Mouse (Mus musculus) myocyte (in vitro differentiated cells): ENCODE measurements at regions not wholly inside any gene's neighbourhood (a gene's known extent, or its start where the extent isn't known, plus 50 kb on each side); places are given as distances from the start of the nearest gene placed in this dataset.

Source experiments
- H3K27me3 ChIP-seq: one replicate; pipeline ENCODE4 v1.6.1; 2011; ENCODE audit not compliant: control insufficient read depth, insufficient read depth, insufficient read length
- H3K36me3 ChIP-seq: one replicate; pipeline ENCODE4 v1.6.1; 2011; ENCODE audit not compliant: control insufficient read depth, insufficient read depth
- H3K4me2 ChIP-seq: one replicate; pipeline ENCODE4 v1.6.1; 2011; ENCODE audit warnings: low read depth, control low read depth
- H3K4me3 ChIP-seq: one replicate; pipeline ENCODE4 v1.5.1; 2011; ENCODE audit warnings: mild to moderate bottlenecking, control low read depth, moderate library complexity
- H3K79me2 ChIP-seq: one replicate; pipeline ENCODE4 v1.6.1; 2011; ENCODE audit not compliant: control insufficient read depth, insufficient read depth
- H3ac ChIP-seq: one replicate; pipeline ENCODE4 v1.6.1; 2011; ENCODE audit not compliant: control insufficient read depth, insufficient read length
- CEBPB ChIP-seq: IDR thresholded peaks from 2 replicates; pipeline ENCODE4 v1.6.1; 2011; ENCODE audit warnings: mild to moderate bottlenecking, moderate library complexity; ENCODE audit not compliant: poor library complexity, insufficient read depth, severe bottlenecking
- E2F4 ChIP-seq: IDR thresholded peaks from one replicate; pipeline ENCODE4 v1.6.1; 2011; ENCODE audit warnings: mild to moderate bottlenecking, control low read depth, moderate library complexity; ENCODE audit not compliant: insufficient read depth
- MAX ChIP-seq: IDR thresholded peaks from one replicate; pipeline ENCODE4 v1.6.1; 2011; ENCODE audit warnings: low read depth, mild to moderate bottlenecking, control low read depth
- MYOD1 ChIP-seq, 3 experiments: IDR thresholded peaks; one replicate each; pipeline ENCODE4 v1.6.1; 2011; ENCODE audit warnings: control low read depth in 2 of 3, low read depth in 2 of 3, mild to moderate bottlenecking in 2 of 3, moderate library complexity in 1 of 3; ENCODE audit not compliant: insufficient read length in 2 of 3, control insufficient read depth in 1 of 3
- MYOG ChIP-seq, 3 experiments: IDR thresholded peaks; one replicate each; pipeline ENCODE4 v1.6.1; 2011; ENCODE audit warnings: control low read depth in 2 of 3, low read depth in 2 of 3, mild to moderate bottlenecking in 2 of 3; ENCODE audit not compliant: insufficient read length in 2 of 3, control insufficient read depth in 1 of 3, insufficient read depth in 1 of 3
- POLR2A ChIP-seq: IDR thresholded peaks from one replicate; pipeline ENCODE4 v1.6.1; 2011; ENCODE audit warnings: low read depth, mild to moderate bottlenecking, control low read depth, moderate library complexity; ENCODE audit not compliant: insufficient read length
- POLR2AphosphoS2 ChIP-seq: IDR thresholded peaks from one replicate; pipeline ENCODE4 v1.6.1; 2011; ENCODE audit warnings: low read depth, control low read depth; ENCODE audit not compliant: insufficient read length
- REST ChIP-seq: IDR thresholded peaks from one replicate; pipeline ENCODE4 v1.6.1; 2011; ENCODE audit warnings: mild to moderate bottlenecking, control low read depth, moderate library complexity; ENCODE audit not compliant: insufficient read depth, insufficient read length
- SRF ChIP-seq: IDR thresholded peaks from one replicate; pipeline ENCODE4 v1.6.1; 2011; ENCODE audit warnings: low read depth; ENCODE audit not compliant: control insufficient read depth, insufficient read length
- TCF12 ChIP-seq: IDR thresholded peaks from one replicate; pipeline ENCODE4 v1.6.1; 2011; ENCODE audit warnings: mild to moderate bottlenecking, control low read depth; ENCODE audit not compliant: poor library complexity, insufficient read depth, severe bottlenecking
- TCF3 ChIP-seq: IDR thresholded peaks from one replicate; pipeline ENCODE4 v1.6.1; 2011; ENCODE audit warnings: low read depth, control low read depth; ENCODE audit not compliant: insufficient read length
- USF1 ChIP-seq: IDR thresholded peaks from one replicate; pipeline ENCODE4 v1.6.1; 2011; ENCODE audit warnings: low read depth, mild to moderate bottlenecking, control low read depth, moderate library complexity

GRCm38 (mm10) chr4:142860441-142860840, 352.4 kb downstream of the Prdm2 start:
- H3K4me2 ChIP-seq: no peak overlapping the region
- TF ChIP-seq MYOD1 (IDR thresholded peaks at IDR 0.05; ENCODE audit: control insufficient read depth in 1 of 3, insufficient read length in 2 of 3, low read depth in 2 of 3) (no peak), SRF (no peak), CEBPB (no peak), POLR2AphosphoS2 (no peak), POLR2A (no peak), TCF3 (no peak), TCF12 (no peak), REST (no peak), MYOG (IDR thresholded peaks at IDR 0.05; ENCODE audit: control insufficient read depth in 1 of 3, insufficient read depth in 1 of 3, insufficient read length in 2 of 3, low read depth in 2 of 3) (no peak), MAX (no peak), E2F4 (no peak), USF1 (no peak)
- no peaks in the 10 kb centered on the region for H3K36me3 ChIP-seq
- no peaks in the 10 kb centered on the region for H3K27me3 ChIP-seq
- H3K79me2 ChIP-seq: no peaks in the 10 kb centered on the region
- no peak overlapping the region for H3K4me3 ChIP-seq
- no peak overlapping the region for H3ac ChIP-seq

DNA sequence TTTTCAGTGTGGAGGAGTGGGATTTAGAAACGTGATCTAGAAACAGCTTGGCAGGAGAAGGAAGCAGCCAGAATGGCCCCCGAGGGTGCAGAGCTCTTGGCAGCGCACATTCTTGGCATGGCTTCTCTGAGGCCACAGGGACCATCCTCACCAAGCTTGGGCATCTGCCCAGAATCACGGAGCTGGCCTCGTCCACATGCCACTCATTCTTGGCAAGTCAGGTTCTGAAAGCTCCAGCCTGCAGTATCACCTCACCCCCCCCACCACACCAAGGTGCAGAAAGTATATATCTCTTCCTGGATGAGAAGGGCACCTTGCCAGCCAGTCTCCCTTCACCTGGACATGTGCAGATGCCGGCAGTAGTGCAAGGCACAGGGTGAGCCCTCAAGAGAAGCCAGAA, 356.2 kb downstream of the Prdm2 start:
- no peak overlapping the region for H3K4me2 ChIP-seq
- TF ChIP-seq POLR2A: no peak
- H3K27me3 ChIP-seq: no peaks in the 10 kb centered on the region
- no peaks in the 10 kb centered on the region for H3K36me3 ChIP-seq
- no peak overlapping the region for H3K4me3 ChIP-seq
- H3K79me2 ChIP-seq: no peaks in the 10 kb centered on the region
- no peak overlapping the region for H3ac ChIP-seq

GRCm38 (mm10) chr4:142855635-142856034, 357.2 kb downstream of the Prdm2 start:
- TF ChIP-seq POLR2AphosphoS2: no peak
- TF ChIP-seq POLR2A: no peak
- no peak for TF ChIP-seq E2F4
- TF ChIP-seq MYOG (IDR thresholded peaks at IDR 0.05; ENCODE audit: control insufficient read depth in 1 of 3, insufficient read depth in 1 of 3, insufficient read length in 2 of 3, low read depth in 2 of 3): no peak
- TF ChIP-seq MYOD1 (IDR thresholded peaks at IDR 0.05; ENCODE audit: control insufficient read depth in 1 of 3, insufficient read length in 2 of 3, low read depth in 2 of 3): no peak
- TF ChIP-seq USF1: no peak
- no peak for TF ChIP-seq SRF
- no peak for TF ChIP-seq TCF12
- no peak for TF ChIP-seq REST
- no peak for TF ChIP-seq TCF3
- no peaks in the 10 kb centered on the region for H3K79me2 ChIP-seq

DNA sequence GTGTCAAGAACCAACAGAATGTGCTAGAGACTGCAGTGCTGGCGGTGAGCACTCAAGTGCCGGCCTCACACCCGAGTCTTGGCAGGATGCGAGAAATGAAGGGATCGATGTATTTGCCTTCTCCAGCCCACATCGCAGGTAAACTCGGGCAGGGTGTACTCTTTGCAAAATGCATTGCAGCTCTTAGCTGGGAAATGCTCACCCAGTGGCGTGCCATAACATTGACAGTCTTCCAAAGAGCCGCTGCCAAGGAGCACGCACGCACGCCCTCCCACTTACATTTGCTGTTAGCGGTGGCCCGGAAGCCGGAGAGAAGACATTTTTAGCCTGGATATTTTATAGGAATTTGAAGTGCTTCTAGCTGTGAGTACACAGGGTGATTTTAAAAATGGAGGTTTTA, 358.9 kb downstream of the Prdm2 start:
- no peak overlapping the region for H3ac ChIP-seq
- H3K36me3 ChIP-seq: no peaks in the 10 kb centered on the region
- H3K79me2 ChIP-seq: no peaks in the 10 kb centered on the region
- TF ChIP-seq USF1 (no peak), SRF (no peak), MAX (no peak), TCF3 (no peak), MYOG (IDR thresholded peaks at IDR 0.05; ENCODE audit: control insufficient read depth in 1 of 3, insufficient read depth in 1 of 3, insufficient read length in 2 of 3, low read depth in 2 of 3) (no peak), CEBPB (no peak)
- no peak overlapping the region for H3K4me2 ChIP-seq
- no peaks in the 10 kb centered on the region for H3K27me3 ChIP-seq
- no peak overlapping the region for H3K4me3 ChIP-seq

More at GRCm38 (mm10) chr4:142855635-142856034, 357.2 kb downstream of the Prdm2 start:
- no peaks in the 10 kb centered on the region for H3K27me3 ChIP-seq
- H3K4me3 ChIP-seq: no peak overlapping the region
- no peak overlapping the region for H3ac ChIP-seq
- H3K36me3 ChIP-seq: no peaks in the 10 kb centered on the region
- H3K4me2 ChIP-seq: no peak overlapping the region

- H3K79me2 ChIP-seq: no peaks in the 10 kb centered on the region
- no peak overlapping the region for H3K4me2 ChIP-seq
- H3K27me3 ChIP-seq: no peaks in the 10 kb centered on the region
- H3ac ChIP-seq: no peak overlapping the region
- H3K36me3 ChIP-seq: no peaks in the 10 kb centered on the region
- no peak overlapping the region for H3K4me3 ChIP-seq
- TF ChIP-seq SRF: no peak
Measured at GRCm38 (mm10) chr4:142845066-142845696, 367.6 kb downstream of the Prdm2 start.

- H3K36me3 ChIP-seq: no peaks in the 10 kb centered on the region
- H3K79me2 ChIP-seq: no peaks in the 10 kb centered on the region
- H3K27me3 ChIP-seq: no peaks in the 10 kb centered on the region
- H3K4me3 ChIP-seq: no peak overlapping the region
- no peak overlapping the region for H3K4me2 ChIP-seq
- TF ChIP-seq MAX (no peak), SRF (no peak), CEBPB (no peak), POLR2A (no peak), MYOD1 (IDR thresholded peaks at IDR 0.05; ENCODE audit: control insufficient read depth in 1 of 3, insufficient read length in 2 of 3, low read depth in 2 of 3) (no peak), USF1 (no peak), REST (no peak)
- H3ac ChIP-seq: no peak overlapping the region
Measured at GRCm38 (mm10) chr4:142839540-142839939, 373.3 kb downstream of the Prdm2 start.
